Comparison of ENCODE assay signal across 19 mouse cellular contexts in the genomic region with DNA sequence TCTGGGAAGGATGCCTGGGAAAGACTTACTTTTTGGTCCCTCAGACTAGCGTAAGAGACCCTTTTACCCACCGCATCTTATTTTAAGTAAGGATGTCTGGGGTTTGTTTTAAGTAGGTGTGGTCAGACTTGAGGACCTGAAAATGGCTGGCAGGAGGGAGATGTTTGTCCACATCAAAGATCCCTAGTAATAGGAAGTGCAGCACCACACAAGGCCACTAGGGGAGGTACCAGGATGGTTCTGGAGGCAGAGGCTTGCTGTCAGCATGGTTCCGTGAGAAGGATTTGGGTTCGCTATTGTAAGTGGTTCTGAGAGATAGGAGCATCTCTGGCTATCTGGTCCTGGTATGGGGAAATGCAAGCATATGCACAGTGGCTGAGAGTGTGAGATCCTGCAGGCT.
"Had no signal": no experiment of that assay in that cellular context is flagged by ENCODE, and none has a peak within 500 bp of the region (broad histone marks: within the 10 kb centered on the region; RNA-seq: fewer than 3 reads in every experiment).

No protein-coding gene starts in this region.

- H3K4me1 ChIP-seq: limb, embryonic 12.5 days; midbrain, embryonic 13.5 days; neural tube, embryonic 12.5 days had no signal

- H3K4me3 ChIP-seq: limb, embryonic 12.5 days; liver, embryonic 13.5 days; megakaryocyte, embryonic 14.5 days; midbrain, embryonic 13.5 days; myocyte; neural tube, embryonic 12.5 days had no signal

- H3K27me3 ChIP-seq: limb, embryonic 12.5 days; liver, embryonic 13.5 days; midbrain, embryonic 13.5 days; neural tube, embryonic 12.5 days had no signal

- H3K9ac ChIP-seq: limb, embryonic 12.5 days; liver, embryonic 13.5 days; lung, embryonic 14.5 days; midbrain, embryonic 13.5 days; neural tube, embryonic 12.5 days had no signal

- H3K4me2 ChIP-seq: limb, embryonic 12.5 days; liver, embryonic 13.5 days; lung, embryonic 14.5 days; midbrain, embryonic 13.5 days; neural tube, embryonic 12.5 days had no signal

- H3K9me3 ChIP-seq: midbrain, embryonic 13.5 days; neural tube, embryonic 12.5 days had no signal

- DNase-seq: kidney, adult 8-10 months; kidney, postnatal 36 days; layer of hippocampus, adult 9-11 months; layer of hippocampus, postnatal 36 days; liver; liver, embryonic 13.5 days; lung, embryonic 14.5 days; lung, postnatal 14 days; thymus, adult 2 months; thymus, postnatal 25 days had no signal

- H3K36me3 ChIP-seq: limb, embryonic 12.5 days; liver, embryonic 13.5 days had no signal

- H3K27ac ChIP-seq: kidney, postnatal 0 days; limb, embryonic 12.5 days; liver, embryonic 13.5 days; macrophage; midbrain, embryonic 13.5 days; neural tube, embryonic 12.5 days; stomach, postnatal 0 days had no signal

- ATAC-seq: intestine, postnatal 0 days; midbrain, embryonic 13.5 days had no signal
